Mouse (Mus musculus) layer of hippocampus, postnatal 36 days (tissue): ENCODE data around the gene Tdrd3. TPM values are rescaled to one million over a fixed set of nuclear protein-coding genes. Genes with fewer than 3 reads are reported as not detected.

Experiments used
- DNase-seq, 2 experiments: peaks; one replicate each; pipeline ENCODE4 v3.0.0; 2022
- total RNA-seq, 2 experiments: library from RNA; stranded (reverse); gene quantifications; 2 replicates each; pipeline ENCODE4 v1.2.3; 2021

The Tdrd3 gene
- total RNA-seq, 2 experiments from 2014 or later = 28.4 to 29.5 TPM

DNA sequence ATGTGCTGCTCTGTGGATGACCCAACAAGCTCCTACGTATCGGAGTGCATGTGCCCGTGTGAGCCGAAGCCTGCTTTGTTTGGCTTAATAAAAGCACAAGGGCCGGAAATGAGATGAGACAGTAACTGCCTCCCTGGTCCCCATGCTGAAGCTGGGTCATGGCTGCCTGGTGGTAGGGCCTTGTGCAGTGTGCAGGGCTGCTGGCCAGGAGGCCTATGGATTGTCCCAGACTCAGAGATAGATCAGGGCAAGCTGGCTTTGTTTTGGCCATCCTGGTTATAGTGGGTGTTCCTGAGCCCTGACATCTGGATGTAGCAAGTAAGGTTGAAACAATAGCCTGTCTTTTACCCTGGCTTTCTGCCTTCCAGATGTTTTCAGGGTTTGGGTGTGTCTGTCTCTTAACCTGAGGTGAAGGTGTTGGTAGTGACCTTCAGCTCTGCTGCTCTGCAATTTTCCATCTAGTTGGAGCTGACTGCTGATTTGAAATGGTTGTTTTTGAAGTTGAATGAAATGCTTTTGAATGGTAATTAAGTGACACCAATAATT is 39.3 kb downstream of the Tdrd3 start:
- no peak for DNase-seq

DNA sequence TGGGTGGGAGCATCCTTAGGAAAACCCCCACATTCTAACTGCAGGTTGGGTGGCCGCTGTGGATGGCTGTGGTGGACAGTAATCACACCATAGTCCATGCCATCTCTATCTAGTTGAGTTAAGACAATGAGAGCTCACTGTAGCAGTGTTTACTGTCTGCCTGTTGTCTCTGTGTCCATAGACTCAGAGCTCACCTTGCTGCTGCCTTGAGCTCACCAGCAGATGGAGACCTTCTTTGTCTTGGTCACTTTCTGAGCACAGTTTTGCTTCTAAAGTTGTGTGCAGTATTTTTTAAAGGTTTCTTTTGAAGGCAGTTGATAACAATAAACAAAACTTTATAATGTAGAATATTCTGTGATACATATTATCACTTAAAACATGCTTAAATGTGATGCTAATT is 43.3 kb downstream of the Tdrd3 start:
- no peak for DNase-seq

DNA sequence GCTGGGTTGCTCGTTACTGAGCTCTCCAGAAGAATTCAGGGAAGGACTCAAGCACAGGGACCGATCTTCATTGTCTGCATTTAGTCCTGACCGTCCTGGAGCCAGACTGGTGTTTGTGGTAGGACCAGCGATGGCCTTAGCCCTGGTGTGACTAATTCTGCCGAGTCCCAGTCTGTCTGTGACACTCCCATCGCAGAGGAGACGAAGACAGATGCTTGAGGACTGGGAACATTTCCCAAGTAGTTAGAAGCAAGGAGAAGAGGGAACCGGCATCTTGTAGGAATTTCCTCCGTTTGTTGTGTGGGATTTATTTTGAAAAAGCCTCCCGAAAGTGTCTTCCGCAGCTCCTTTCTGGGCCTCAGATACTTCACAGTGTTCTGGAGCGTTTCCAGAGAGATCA is 45.1 kb downstream of the Tdrd3 start:
- no peak for DNase-seq

DNA sequence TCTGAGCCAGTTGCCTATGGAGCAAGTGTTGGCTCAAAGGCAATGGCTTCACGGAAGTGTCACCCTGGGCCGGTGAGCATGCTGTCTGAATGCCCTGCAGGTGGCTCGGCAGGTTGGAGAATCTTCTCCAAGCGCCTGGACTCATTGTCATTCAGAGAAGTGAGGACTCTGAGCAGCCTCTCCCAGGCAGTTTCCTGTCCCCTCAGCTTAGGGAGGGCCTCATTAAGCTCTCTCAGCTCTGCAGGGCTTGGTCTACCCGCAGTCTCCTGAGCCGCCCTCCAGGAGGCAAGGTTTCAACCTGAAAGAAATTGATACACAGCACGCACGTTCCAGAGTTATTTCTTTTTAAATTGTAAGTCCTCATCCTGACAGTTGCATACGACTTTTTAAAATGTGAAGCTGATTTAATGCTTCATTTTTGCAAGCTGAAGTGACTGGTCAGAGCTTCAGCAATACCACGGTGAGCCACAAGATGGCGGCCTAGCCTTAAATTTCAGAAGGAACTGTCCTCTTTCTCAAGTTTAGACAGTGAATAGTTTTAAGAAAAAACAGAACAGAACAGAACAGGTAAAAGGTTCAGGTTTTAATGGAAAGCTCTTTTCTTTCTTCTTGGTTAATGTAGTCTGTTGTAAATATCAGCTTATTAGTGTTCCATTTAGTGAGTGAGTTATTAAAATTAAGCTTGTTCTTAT is 47.7 kb downstream of the Tdrd3 start:
- peak; percentile 72 to 79 for DNase-seq

DNA sequence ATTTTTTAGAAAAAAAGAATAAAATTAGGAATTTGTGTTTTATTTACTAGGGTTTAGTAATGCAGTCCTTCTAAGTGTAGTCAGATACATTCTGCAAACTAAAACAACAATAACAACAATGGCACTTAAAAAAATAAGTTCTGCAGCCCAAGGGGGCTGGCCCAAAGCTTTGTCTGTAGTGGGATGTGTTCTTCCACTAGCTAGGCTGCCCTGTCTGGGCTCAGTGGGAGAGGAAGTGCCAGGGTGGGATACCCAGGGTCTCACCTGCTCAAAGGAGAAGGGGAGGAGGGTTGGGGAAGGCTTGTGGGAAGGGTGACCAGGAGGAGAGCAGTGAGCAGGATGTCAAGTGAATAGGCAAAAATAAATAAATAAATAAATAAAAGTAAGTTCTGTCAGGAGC is 48.2 kb downstream of the Tdrd3 start:
- no peak for DNase-seq

DNA sequence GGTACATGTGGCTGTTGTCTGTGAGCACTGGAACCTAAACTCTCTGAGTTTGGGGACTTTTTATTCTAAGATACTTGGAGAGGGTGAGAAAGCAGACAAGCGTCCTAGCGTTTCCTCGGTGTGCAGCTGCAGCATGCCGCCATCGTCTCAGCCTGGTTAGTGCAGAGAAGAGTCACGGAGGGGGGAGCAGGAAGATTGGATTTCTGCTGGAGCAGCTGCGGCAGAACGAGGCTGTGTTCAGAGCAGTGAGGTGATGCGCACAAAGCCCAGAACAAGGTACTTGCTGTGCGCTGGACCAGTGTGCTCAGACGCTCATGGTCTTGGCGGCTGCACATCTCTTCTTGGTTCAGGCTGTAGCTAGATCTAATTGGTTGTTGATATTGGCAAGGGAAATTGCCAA is 51.1 kb downstream of the Tdrd3 start:
- DNase-seq = no peak

DNA sequence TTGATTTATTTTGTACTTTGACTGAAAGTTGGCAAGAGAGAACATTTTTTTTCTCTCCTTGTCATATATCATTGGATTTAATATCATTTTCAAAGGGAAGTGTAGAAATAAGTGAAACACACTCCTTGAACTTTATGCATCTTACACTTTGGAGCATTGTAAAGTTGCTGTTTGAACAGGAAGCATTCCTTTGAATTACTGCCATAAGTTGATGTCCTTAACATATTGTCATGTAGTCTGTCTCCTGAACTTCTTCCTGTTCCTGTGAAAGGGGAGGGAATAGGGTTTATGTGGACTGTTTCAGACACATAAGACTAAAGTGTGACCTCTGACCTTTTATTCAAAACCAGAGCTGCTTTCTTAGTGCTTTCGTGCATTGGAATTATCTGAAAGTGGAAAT is 55.1 kb downstream of the Tdrd3 start:
- no peak for DNase-seq

DNA sequence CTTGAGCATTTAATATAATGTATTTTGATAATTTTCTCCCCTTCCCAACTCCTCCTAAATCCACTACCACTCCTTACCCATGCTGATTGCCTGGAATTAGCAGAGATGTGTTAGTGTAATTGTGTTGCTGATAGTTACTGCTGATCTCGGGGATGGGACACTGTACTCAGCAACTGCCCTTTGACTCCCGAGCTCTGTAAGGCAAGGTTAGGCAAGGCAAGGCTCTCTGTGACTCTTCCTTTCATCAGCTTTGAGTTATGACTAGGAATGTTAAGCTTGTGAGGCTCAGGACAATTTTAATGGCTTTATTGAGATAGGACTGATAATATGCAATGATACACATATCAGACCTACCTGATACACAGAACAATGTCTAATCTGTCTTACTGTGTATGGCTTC is 56.3 kb downstream of the Tdrd3 start:
- DNase-seq = no peak

DNA sequence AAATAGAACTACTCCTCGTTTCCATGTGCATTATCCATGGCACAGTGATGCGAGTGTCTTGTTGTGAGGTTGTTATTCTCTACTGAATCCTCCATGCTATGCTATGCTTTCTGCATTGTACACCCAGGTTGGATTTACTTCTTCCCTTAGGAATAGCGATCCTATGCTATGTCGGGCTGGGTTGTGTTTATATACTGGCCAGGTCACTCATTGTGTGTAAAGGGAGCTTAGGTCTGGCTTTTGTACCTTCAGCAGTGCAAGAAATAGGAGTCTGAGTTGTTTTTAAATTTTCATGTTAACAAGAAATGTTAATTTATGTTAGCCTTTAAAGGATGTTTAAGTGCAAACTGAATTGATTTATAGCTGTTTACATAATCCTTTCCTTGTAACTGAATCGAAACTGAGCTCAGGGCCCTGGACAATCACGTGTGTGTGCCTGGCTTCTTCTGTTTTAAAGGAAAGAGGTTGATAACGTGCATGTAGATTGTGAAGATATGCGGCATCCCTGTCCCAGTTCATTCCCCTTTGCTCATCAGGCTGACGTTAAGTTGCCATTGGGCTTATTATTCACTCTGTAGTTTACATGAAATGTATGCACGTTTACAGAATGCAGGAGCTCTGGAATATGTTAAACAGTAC is 59.4 kb downstream of the Tdrd3 start:
- DNase-seq = no peak

DNA sequence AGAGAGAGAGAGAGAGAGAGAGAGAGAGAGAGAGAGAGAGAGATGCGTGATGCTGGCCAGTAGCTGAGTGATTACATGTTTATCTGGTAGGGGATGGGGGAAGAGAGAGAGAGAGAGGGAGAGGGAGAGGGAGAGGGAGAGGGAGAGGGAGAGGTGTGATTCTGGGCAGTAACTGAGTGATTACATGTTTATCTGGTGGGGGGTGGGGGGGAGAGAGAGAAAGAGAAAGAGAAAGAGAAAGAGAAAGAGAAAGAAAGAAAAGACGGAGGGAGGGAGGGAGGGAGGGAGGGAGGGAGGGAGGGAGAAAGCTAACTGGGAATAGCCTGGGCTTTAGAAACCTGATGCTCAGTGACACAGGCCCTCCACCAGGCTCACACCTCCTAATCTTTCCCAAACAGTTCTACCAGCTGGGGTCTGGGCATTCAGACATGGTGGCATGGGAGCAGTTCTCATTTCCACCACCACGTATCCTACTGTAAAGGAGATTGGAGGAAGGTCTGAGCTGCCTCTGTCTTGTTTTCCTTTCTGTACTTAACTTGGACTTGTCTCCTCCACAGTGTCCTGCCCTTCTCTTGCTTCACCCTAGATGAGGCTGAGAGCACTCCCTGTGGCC is 62.0 kb downstream of the Tdrd3 start:
- DNase-seq = no peak

DNA sequence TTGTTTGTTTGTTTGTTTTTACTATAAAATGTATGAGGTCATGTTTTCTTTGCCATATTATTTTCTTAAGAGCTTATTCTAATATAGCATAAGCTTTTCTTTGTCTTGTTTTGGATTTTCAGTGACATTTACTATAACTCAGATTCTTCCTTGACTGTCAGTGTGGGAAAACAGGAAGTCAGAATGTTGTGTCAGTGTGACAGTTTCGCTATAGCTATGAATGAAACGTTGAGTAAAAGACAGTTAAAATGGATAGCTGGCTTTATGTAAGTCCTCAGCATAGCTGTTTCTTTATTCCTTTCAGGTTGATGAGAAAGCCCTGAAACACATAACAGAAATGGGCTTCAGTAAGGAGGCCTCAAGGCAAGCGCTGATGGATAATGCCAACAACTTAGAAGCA is 69.4 kb downstream of the Tdrd3 start:
- no peak for DNase-seq

DNA sequence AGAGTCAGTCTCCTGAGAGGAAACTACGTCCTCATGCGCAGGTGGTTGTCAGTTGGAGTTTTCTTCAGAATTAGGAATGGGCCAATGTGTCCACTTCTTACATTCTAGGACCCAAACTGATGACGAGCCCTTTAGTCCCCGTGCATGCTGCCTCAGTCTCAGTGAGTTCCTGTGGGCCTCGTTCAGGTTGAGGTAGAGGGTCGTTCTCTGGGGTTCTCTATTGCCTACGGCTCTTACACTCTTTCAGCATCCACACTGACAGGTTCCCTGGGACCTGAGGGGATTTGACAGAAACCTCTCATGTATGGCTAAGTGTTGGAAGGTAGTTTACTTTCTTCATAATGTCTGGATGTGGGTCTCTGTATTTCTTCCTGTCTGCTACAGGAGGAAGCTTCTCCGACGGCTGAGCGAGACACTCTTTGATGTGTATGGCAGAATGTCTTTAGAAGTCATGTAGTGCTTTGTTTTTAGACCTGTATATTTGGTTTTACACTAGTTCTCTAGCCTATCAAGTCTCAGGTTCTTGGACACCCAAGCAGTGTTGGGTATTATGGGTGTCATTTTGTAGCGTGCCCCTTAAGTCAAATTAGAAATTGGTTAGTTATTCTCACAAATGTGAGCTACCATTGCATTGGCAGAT is 81.6 kb downstream of the Tdrd3 start:
- no peak for DNase-seq

DNA sequence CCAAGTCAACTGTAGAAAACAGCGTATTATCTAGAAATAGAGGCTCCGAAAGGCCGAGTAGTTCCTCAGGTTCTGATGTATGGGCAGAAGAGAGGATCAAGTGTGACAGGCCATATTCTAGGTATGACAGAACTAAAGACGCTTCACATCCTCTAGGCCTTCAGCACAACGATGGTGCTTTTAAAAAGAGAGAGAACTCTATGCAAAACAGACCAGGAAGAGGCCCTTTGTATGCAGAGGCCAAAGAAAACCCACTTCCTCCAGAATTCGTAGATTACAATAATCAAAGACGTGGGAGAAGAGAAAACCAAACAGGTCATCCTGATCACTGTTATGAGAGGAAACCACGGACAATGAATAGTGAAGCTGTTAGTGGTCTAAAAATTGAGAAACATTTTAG is 89.5 kb downstream of the Tdrd3 start:
- no peak for DNase-seq

DNA sequence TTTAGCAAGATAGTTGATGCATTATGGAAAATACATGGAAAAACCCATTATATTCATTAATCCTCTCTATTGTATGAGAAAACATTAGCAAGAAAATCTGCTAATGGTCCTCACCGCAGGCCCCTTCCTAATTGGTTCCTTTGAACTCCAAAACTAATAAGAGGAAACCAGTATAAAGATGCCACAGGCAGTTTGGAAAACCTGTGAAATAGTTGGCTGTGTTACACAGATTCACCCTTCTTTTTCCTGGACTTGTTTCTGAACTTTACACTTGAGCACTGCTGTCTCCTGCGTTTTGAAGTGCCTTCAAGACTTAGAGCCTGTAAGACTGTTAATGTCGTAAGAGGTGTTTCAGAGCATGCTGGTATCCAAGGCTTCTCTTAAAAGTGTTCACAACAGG is 98.8 kb downstream of the Tdrd3 start:
- DNase-seq = no peak

DNA sequence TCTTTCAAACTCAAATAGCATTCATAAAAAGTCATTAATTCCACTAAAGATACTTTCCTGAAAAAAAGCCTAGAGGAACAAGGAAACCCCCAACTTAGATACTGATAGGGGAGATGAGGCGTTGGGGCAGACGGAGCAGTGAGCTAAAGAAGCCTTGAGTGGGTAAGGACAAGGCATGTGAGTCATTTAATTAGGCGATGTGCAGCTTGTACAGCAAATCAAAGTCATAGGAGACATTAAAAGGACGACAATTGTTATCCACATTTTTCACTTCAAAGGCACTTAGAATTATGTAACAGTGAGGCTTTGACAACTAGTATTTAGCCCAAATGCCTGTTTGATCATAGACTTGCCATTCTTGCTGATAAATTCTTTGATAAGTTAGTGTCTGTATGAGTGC is 100.9 kb downstream of the Tdrd3 start:
- DNase-seq = no peak

DNA sequence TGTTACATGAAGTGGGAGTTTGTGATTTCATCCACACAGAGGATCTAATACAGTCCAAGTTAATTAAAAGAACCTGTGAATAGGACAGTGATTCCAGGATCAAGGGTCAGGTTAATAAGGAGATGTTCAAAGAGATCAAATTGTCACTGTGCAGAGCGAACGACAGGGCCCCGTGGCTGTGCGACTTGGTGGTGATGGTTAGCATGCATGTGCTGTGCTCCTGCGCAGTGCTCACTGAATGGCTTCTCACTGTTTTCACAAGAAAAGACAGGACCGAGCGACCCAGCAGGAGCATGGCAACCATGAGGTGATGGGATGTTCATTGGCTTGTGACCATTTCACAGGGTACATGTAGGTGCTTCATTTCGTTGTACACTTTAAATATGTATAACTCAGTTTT is 115.4 kb downstream of the Tdrd3 start:
- DNase-seq = no peak

DNA sequence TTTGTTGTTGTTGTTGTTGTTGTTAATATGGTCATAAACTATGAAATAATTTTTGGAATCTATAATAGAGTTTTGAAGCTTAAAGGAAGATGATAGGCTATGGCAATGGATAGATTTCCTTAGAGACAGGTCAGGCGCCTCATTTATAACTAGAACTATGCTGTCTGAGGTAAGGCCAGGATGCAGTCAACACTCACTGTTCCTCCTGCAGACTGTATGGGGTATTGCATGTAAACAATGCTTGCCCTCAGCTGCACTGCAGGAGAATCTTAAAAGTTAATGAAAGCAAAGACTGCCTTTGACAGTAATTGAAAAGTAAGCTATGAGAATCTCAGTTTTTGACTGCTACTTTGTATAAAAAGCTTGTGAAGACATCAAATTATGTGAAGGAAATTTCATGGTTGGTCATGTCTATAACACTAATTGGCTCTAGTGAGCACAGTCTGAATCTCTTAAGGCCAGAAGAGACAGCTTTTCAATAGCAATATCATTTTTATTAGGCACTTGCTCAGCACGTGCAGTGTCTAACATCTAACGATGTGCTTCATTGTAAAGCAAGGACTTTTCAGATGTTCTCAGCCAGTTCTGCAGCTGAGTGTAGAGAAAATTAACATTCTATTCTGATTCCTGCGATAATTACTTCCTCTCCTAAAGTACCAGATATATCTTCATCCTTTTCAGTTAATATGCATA is 120.8 kb downstream of the Tdrd3 start:
- no peak for DNase-seq

DNA sequence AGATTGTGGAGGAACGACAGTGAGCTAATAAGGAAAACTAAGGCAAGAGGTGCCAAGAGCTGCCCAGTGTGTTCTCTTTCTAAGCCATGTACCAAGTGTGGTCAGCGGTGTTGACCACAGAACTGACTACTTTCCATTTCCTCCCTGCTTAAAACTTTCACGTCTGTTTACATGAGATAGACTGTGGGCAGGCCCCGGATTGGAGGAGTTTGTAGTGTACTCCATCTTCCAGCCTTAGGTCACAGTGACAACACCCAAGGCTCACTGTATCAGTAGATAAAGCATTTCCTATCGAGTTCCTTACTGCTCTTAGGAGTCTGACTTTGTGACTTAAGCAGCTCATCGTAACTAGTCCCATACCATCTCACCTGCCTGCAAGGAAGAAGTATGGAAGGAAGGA is 133.5 kb downstream of the Tdrd3 start:
- DNase-seq = no peak

DNA sequence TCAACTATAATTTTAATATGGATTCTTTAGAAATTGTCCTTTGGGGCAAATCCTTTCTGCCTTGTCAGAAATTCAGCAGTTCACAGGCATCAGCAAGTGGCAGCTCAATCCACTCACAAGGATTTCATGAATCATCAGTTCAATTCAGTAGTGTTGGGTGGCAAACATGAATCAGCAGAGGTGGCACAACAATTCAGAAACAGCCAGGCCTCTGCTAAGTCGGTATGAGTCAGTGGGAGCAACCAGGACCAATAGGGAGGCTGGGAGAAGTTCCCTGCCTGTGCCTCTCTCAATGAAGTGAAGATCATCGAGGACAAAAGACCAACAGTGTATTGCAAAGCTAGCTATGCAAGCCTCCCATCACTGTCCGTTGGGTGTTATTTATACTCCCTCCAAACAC is 135.8 kb downstream of the Tdrd3 start:
- DNase-seq = no peak

DNA sequence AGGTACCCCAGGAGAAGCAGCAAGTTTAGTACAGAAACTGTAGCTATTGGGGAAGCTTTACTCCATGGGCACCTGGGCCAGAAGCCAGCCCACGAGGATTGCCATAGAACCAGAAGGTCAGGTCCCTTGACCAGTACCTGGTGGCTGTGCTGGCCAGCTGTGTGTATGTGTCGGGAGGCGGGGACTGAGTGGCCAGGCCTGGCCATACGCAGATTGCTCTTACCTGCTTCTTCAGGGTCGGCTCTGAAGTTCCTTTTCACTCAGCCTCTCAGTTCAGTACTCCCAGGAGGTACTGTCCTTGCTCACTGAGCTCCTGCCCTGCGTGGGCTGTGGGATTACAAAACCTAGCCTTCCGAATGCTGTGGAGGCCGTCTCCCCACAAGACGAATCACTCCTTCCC is 147.4 kb downstream of the Tdrd3 start:
- no peak for DNase-seq

DNA sequence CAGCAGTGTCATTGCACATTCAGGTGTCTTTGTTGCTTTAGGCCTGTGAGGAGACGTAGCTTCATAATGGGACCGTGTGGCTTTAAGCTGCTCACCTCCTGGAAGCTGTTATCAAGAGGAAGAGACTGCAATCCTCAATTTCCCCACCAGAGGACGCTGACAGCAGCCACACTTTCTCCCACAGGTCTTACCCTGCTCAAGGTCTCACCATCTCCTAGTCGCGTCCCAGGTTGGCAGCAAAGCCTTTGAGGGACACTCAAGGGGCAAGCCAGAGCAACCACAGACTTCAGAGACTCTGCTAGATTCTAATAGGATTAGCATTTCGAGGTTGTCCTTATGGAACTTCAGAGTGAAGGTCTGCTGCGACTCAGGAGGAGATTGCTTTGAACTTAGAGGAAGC is 149.8 kb downstream of the Tdrd3 start:
- DNase-seq = peak in 1 of 2 experiments; percentile 41

DNA sequence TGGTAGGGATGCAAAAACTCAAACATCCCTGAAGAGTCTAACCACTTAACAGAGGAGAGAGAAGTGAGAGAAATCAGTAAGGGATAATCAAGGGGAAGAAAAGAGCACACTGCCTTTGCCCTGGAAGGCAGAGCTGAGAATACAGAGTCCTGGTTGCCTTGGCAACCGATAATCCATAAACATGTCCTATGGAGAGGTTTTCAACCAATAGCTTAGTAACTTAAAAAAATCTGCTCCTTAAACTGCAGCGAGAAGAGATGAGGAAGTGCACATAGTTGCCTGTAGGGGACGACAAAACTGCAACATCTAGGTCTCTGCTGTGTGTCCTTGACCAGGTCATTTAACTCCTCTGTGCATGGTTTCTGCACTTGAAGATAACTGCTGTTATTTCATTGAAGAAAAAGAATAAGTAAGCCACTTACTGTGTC is 150.6 kb downstream of the Tdrd3 start:
- DNase-seq = no peak
